Mouse (Mus musculus) midbrain, embryonic 14.5 days (tissue): Measurements from ENCODE around the gene Clstn3. TPM values are rescaled to one million over a fixed set of nuclear protein-coding genes. Genes with fewer than 3 reads are reported as not detected.

Experiments
- ATAC-seq: fragments of 200-750 bp; cut with Nextera tagmentation; 2 replicates; pipeline ENCODE4 v1.8.0; 2017; ENCODE audit warnings: moderate number of reproducible peaks, moderate library complexity; ENCODE audit not compliant: low FRiP score, low TSS enrichment
- DNase-seq: peaks from one replicate; pipeline ENCODE4 v3.0.0-alpha.2; 2015
- H3K27ac ChIP-seq: fragments of 300-500 bp; sonication (generic); replicated peaks from 2 replicates; pipeline ENCODE4 v1.5.1; 2014; ENCODE audit warnings: mild to moderate bottlenecking, low read depth, low read length, moderate library complexity
- H3K27me3 ChIP-seq: fragments of 300-500 bp; sonication (generic); 2 replicates; pipeline ENCODE4 v1.6.1; 2014; ENCODE audit warnings: low read length, control low read depth, mixed read lengths; ENCODE audit not compliant: control insufficient read depth, insufficient read depth
- H3K36me3 ChIP-seq: fragments of 300-500 bp; sonication (generic); 2 replicates; pipeline ENCODE4 v1.6.1; 2014; ENCODE audit warnings: low read length, control low read depth; ENCODE audit not compliant: control insufficient read depth, insufficient read depth
- H3K4me1 ChIP-seq: fragments of 300-500 bp; sonication (generic); 2 replicates; pipeline ENCODE4 v1.6.1; 2014; ENCODE audit warnings: mild to moderate bottlenecking, antibody characterized with exemption, low read length, control low read depth; ENCODE audit not compliant: control insufficient read depth, insufficient read depth
- H3K4me2 ChIP-seq: fragments of 300-500 bp; sonication (generic); 2 replicates; pipeline ENCODE4 v1.6.1; 2014; ENCODE audit warnings: mild to moderate bottlenecking, low read length, moderate library complexity
- H3K4me3 ChIP-seq: fragments of 300-500 bp; sonication (generic); replicated peaks from 2 replicates; pipeline ENCODE4 v1.5.1; 2014; ENCODE audit warnings: low read depth, low read length
- H3K9ac ChIP-seq: fragments of 300-500 bp; sonication (generic); replicated peaks from 2 replicates; pipeline ENCODE4 v1.6.1; 2014; ENCODE audit warnings: mild to moderate bottlenecking, low read length, moderate library complexity
- H3K9me3 ChIP-seq: fragments of 300-500 bp; sonication (generic); 2 replicates; pipeline ENCODE4 v1.6.1; 2016; ENCODE audit warnings: low read length, control low read depth, mixed read lengths; ENCODE audit not compliant: control insufficient read depth
- WGBS: fragments of 180-500 bp; shearing (Covaris S2); extraction: QIAGEN DNeasy Blood & Tissue Kit; methylation state at CpG from one replicate; pipeline ENCODE4 v1.1.7; 2014; 5-methylcytosine and 5-hydroxymethylcytosine counted together
- polyA plus RNA-seq: library from polyadenylated mRNA; unstranded; fragments of >200 nt; fragmentation: Nextera tagmentation; extraction: Ambion mirVana; gene quantifications from 2 replicates; pipeline ENCODE4 v1.2.1, GENCODE M21; 2014

Gene Clstn3
- polyA plus RNA-seq, 1 experiment from 2014 or later: 78.0 TPM

- DNase-seq (no peak), ATAC-seq (no peak)
- H3K36me3 ChIP-seq: peaks cover 36% of the 10 kb centered on the region
- no peak overlapping the region for H3K9ac ChIP-seq
- H3K27me3 ChIP-seq: no peaks in the 10 kb centered on the region
- H3K4me2 ChIP-seq: no peak overlapping the region
- no peaks in the 10 kb centered on the region for H3K9me3 ChIP-seq
- no peak overlapping the region for H3K27ac ChIP-seq
- H3K4me3 ChIP-seq: no peak overlapping the region
- WGBS: 86% methylated on average over 18 of the region's 18 CpGs
- H3K4me1 ChIP-seq: no peaks in the 10 kb centered on the region
These were observed 14.8 kb downstream of the Clstn3 start for GRCm38 (mm10) chr6:124449668-124450383.

DNA sequence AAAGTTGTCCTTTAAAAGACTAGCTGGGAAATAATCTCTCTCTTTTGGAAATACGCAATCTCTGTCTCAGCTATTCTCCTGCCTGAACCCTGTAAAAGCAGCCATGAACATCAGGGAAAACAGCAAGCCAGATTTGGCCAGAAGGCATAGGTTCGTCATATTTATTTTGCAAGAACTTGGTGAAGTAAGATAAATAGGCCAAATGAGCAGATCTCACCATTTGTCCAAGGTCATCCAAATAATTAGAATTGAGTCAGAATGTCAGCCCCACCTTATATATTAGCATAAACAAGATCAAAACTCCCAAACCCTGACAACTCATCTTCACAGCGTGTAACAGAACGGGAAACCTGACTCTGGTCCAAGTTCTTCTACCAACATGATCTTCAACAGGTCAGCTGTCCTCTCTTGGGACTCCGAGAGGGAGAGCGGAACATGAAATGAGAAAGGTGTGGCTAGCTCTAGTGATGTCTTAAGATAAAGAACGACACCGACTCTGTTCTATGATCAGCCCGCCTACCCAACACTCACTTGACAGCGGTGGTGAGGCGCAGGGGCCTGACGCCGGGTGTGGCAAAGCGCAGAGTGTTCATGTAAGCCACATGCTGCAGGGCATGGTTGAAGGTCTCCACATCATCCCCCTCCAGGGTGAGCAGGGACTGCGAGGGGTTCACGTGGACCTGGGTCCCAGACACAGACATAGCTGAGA, 15.5 kb downstream of the Clstn3 start:
- peaks cover 43% of the 10 kb centered on the region for H3K36me3 ChIP-seq

DNA sequence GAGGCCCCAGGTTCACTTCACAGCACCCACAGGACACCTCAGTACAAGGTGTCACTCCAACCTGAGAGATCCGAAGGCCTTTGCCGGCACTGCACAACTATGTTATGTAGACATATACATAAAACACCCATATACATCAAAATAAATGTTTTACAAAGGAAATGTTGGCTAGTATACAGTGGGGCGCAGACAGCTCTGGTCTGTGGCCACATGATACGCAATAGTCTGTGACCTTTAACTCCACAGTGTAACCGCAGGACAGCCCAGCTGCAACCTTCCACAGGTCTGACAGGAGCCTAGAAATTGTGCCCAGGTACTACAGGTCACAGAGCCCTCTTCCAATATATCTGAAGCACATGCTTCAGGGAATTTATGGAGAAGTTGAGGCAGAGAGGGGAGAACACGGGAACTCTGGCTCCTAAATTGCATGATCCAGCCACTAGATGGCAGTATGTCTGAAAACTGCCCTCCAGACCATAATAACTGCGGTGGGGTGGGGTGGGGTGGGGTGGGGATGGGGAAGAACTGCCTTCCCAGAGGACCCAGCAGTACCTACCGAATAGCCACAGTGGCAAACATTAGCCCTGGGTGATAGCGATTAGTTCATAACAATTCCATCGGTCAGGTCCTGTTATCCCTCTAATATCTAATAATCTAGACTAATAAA, 16.3 kb downstream of the Clstn3 start:
- no peak for ATAC-seq
- Histone ChIP-seq H3K27me3 (no peaks in the 10 kb centered on the region), H3K9ac (no peak overlapping the region), H3K9me3 (no peaks in the 10 kb centered on the region), H3K27ac (no peak overlapping the region), H3K4me1 (no peaks in the 10 kb centered on the region), H3K4me3 (no peak overlapping the region), H3K4me2 (no peak overlapping the region), H3K36me3 (peaks cover 50% of the 10 kb centered on the region)
- no peak for DNase-seq
- 75% methylated on average over 10 of the region's 10 CpGs for WGBS

More for the DNA sequence above, 15.5 kb downstream of the Clstn3 start:
- DNase-seq (no peak), ATAC-seq (no peak)
- no peaks in the 10 kb centered on the region for H3K9me3 ChIP-seq
- no peaks in the 10 kb centered on the region for H3K27me3 ChIP-seq
- H3K9ac ChIP-seq: no peak overlapping the region
- H3K4me3 ChIP-seq: no peak overlapping the region
- WGBS: 96% methylated on average over 16 of the region's 16 CpGs
- H3K4me2 ChIP-seq: no peak overlapping the region
- H3K27ac ChIP-seq: no peak overlapping the region
- H3K4me1 ChIP-seq: no peaks in the 10 kb centered on the region

GRCm38 (mm10) chr6:124447356-124447755, 17.2 kb downstream of the Clstn3 start:
- Histone ChIP-seq H3K9me3 (no peaks in the 10 kb centered on the region), H3K4me2 (no peak overlapping the region), H3K4me1 (no peaks in the 10 kb centered on the region), H3K27ac (no peak overlapping the region), H3K4me3 (no peak overlapping the region), H3K36me3 (peaks cover 46% of the 10 kb centered on the region), H3K27me3 (no peaks in the 10 kb centered on the region), H3K9ac (no peak overlapping the region)
- ATAC-seq (no peak), DNase-seq (no peak)
- WGBS: 91% methylated on average over 2 of the region's 2 CpGs

GRCm38 (mm10) chr6:124446459-124446858, 18.1 kb downstream of the Clstn3 start:
- no peak for ATAC-seq
- Histone ChIP-seq H3K36me3 (peaks cover 48% of the 10 kb centered on the region), H3K9ac (no peak overlapping the region), H3K4me1 (no peaks in the 10 kb centered on the region), H3K9me3 (no peaks in the 10 kb centered on the region), H3K27ac (no peak overlapping the region), H3K4me3 (no peak overlapping the region), H3K4me2 (no peak overlapping the region), H3K27me3 (no peaks in the 10 kb centered on the region)
- WGBS: 95% methylated on average over 9 of the region's 9 CpGs
- DNase-seq: no peak

GRCm38 (mm10) chr6:124446024-124446423, 18.6 kb downstream of the Clstn3 start:
- Histone ChIP-seq H3K4me1 (no peaks in the 10 kb centered on the region), H3K9me3 (no peaks in the 10 kb centered on the region), H3K36me3 (peaks cover 51% of the 10 kb centered on the region), H3K27ac (no peak overlapping the region), H3K4me2 (no peak overlapping the region), H3K4me3 (no peak overlapping the region), H3K27me3 (no peaks in the 10 kb centered on the region), H3K9ac (no peak overlapping the region)
- 98% methylated on average over 2 of the region's 2 CpGs for WGBS
- DNase-seq: no peak
- no peak for ATAC-seq

DNA sequence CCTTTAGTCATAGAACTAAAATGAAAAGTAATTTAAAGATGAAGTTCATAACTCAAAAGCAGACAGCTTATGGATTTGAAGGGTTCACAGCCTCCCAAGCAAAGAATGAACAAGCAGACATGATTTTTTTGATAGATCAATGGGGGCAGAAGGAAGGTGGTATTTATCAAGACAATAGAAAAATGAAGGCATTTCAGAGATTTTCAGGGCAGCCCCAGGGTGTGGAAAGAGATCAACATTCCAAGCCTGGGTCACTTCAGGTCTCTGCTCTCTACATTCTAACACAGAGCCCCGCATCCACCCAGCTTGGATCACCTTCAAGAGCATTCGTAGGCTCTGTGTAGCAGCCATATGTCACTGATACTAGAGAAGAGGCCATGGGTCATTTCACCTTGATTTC, 21.3 kb downstream of the Clstn3 start:
- Histone ChIP-seq H3K4me3 (no peak overlapping the region), H3K4me1 (no peaks in the 10 kb centered on the region), H3K9ac (no peak overlapping the region), H3K27ac (no peak overlapping the region), H3K27me3 (no peaks in the 10 kb centered on the region), H3K9me3 (no peaks in the 10 kb centered on the region), H3K36me3 (peaks cover 47% of the 10 kb centered on the region), H3K4me2 (no peak overlapping the region)
- DNase-seq (no peak), ATAC-seq (no peak)
- 84% methylated on average over 2 of the region's 2 CpGs for WGBS

DNA sequence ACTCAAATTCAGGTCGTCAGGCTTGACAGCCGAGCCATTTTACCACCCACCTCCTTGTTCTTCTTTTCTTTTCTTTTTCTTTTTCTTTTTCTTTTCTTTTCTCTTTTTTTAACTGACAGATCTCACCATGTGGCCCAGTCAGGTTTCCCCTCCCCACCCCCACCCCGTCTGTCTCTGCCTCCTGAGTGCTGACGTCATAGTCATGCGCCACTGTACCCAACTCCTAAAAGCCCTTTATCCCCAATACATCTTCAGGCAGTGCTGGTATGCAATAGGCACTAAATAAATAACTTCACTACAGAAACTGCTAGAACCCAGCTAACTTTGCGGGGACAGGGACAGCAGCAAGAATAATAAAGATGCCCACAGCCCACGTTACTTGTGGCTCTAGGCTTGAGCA, 28.3 kb downstream of the Clstn3 start:
- ATAC-seq: no peak
- peaks cover 55% of the 10 kb centered on the region for H3K36me3 ChIP-seq
- WGBS: 68% methylated on average over 7 of the region's 7 CpGs

More for the DNA sequence above, 28.3 kb downstream of the Clstn3 start:
- Histone ChIP-seq H3K4me1 (0 out of 2 replicates have a peak, but pooled peaks cover 1% of the 10 kb centered on the region), H3K4me2 (no peak overlapping the region), H3K9ac (no peak overlapping the region), H3K27me3 (no peaks in the 10 kb centered on the region), H3K9me3 (no peaks in the 10 kb centered on the region), H3K27ac (no peak overlapping the region), H3K4me3 (no peak overlapping the region)
- DNase-seq: no peak
